Mouse (Mus musculus): ENCODE data around the gene Grik3. TPM values are rescaled to one million over a fixed set of nuclear protein-coding genes. Genes with fewer than 3 reads are reported as not detected.

Grik3 gene
- polyA plus RNA-seq, 1 experiment from 2014 or later: 4.5 TPM

DNA sequence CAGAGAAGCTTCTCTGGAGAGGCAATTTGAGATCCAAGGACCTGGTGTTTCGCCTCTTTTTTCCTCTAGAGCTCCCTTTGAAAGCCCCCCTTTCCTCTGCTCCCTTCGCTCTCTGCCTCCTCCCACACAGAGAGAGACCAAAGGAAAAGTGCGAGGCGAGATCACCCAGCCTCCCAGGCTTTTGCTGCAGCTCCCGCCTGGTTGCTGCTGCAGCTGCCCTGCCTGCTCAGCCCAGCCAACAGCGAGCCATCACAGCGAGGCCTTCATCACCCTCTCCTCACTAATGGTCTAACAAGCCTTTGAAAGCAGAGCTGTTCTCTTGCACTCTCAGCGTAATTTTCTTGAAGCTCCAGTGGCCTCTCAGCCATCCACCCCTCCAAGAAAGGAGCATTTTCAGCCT, 196.6 kb downstream of the Grik3 start:
- Histone ChIP-seq H3K4me1 (ENCODE audit: control insufficient read depth, insufficient read depth, low read length) (no peaks in the 10 kb centered on the region), H3K27ac (replicated peaks; ENCODE audit: low read depth, low read length) (peak overlapping the region; percentile 56; the same call in 1 of the 2 replicates), H3K36me3 (ENCODE audit: control insufficient read depth, insufficient read depth, low read length) (no peaks in the 10 kb centered on the region), H3K9ac (replicated peaks; ENCODE audit: low read length) (no peak overlapping the region), H3K9me3 (ENCODE audit: control insufficient read depth, low read length) (no peaks in the 10 kb centered on the region), H3K4me3 (replicated peaks; ENCODE audit: low read depth, low read length) (no peak overlapping the region), H3K27me3 (ENCODE audit: control insufficient read depth, insufficient read depth, low read length) (no peaks in the 10 kb centered on the region), H3K4me2 (ENCODE audit: low read length) (no peak overlapping the region)
- DNase-seq: peak; percentile 51
- no peak for ATAC-seq (ENCODE audit: low FRiP score, low TSS enrichment)
- 41% methylated on average over 8 of the region's 8 CpGs for WGBS

DNA sequence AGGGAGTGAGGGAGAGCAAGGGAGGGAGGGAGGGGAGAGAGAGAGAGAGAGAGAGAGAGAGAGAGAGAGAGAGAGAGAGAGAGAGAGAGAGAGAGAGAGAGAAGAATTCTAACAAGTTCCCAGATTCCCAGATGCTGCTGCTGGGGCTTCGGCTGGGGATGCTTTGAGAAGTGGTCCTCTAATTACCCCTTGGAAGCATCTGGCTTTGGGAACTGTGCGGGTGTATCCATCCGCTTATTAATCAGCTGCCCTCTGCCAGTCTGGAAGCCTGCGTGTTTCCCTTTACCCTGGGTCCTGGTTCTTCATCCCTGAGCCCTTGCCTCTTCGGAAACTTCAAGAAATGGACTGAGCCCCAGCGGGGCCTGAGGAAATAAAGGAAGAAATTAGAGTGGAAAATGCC, 204.9 kb downstream of the Grik3 start:
- H3K4me3 ChIP-seq (replicated peaks; ENCODE audit: low read depth, low read length): no peak overlapping the region
- DNase-seq: peak; percentile 61
- no peaks in the 10 kb centered on the region for H3K27me3 ChIP-seq (ENCODE audit: control insufficient read depth, insufficient read depth, low read length)
- ATAC-seq (ENCODE audit: low FRiP score, low TSS enrichment): no peak
- H3K9ac ChIP-seq (replicated peaks; ENCODE audit: low read length): no peak overlapping the region
- WGBS: 15% methylated on average over 6 of the region's 6 CpGs
- no peaks in the 10 kb centered on the region for H3K36me3 ChIP-seq (ENCODE audit: control insufficient read depth, insufficient read depth, low read length)
- peaks cover 34% of the 10 kb centered on the region for H3K4me1 ChIP-seq (ENCODE audit: control insufficient read depth, insufficient read depth, low read length)
- peak overlapping the region; percentile 32 for H3K4me2 ChIP-seq (ENCODE audit: low read length)
- no peaks in the 10 kb centered on the region for H3K9me3 ChIP-seq (ENCODE audit: control insufficient read depth, low read length)
- H3K27ac ChIP-seq (replicated peaks; ENCODE audit: low read depth, low read length): peak overlapping the region; percentile 80

DNA sequence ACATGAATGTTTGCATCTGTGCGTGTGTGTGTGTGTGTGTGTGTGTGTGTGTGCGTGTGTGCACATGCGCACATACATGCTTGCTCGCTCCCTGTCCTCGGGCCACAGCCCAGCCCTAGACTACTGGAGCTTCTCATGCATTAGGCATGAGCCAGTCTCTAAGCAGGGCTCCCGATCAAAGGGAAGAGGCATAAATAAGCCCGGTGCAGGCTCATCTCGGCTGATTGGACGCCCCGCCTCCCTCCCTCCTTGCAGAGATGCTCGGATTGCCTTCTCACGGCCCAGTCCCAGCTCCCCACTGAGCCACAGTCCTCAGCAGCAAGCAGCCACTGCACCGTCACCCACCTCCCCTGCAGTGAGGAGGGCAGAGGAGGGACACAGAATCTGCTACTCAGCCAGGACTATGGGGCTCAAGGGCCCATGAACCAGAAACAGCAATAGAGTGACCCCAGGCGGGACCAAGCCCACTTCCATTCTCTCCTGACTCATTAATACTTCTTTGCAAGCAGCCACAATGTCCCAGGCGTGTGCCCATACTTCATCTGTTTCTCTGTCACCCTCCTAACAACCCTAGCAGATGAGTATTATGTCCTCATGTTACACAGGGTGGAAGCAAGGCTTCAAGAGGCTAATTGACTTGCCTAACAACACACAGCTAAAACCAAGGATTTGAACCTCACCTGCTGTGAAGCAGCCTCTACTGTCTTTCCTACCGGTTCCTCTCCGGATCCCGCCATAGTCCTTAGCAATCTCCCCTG, 205.9 kb downstream of the Grik3 start:
- no peaks in the 10 kb centered on the region for H3K36me3 ChIP-seq (ENCODE audit: control insufficient read depth, insufficient read depth, low read length)
- DNase-seq (peak; percentile 90), ATAC-seq (ENCODE audit: low FRiP score, low TSS enrichment) (peak; percentile 96)
- WGBS: 3% methylated on average over 18 of the region's 18 CpGs
- H3K9me3 ChIP-seq (ENCODE audit: control insufficient read depth, low read length): no peaks in the 10 kb centered on the region
- no peak overlapping the region for H3K9ac ChIP-seq (replicated peaks; ENCODE audit: low read length)
- H3K4me3 ChIP-seq (replicated peaks; ENCODE audit: low read depth, low read length): no peak overlapping the region
- peaks cover 36% of the 10 kb centered on the region for H3K4me1 ChIP-seq (ENCODE audit: control insufficient read depth, insufficient read depth, low read length)
- H3K27ac ChIP-seq (replicated peaks; ENCODE audit: low read depth, low read length): peak overlapping the region; percentile 80
- no peaks in the 10 kb centered on the region for H3K27me3 ChIP-seq (ENCODE audit: control insufficient read depth, insufficient read depth, low read length)
- H3K4me2 ChIP-seq (ENCODE audit: low read length): peak overlapping the region; percentile 32

DNA sequence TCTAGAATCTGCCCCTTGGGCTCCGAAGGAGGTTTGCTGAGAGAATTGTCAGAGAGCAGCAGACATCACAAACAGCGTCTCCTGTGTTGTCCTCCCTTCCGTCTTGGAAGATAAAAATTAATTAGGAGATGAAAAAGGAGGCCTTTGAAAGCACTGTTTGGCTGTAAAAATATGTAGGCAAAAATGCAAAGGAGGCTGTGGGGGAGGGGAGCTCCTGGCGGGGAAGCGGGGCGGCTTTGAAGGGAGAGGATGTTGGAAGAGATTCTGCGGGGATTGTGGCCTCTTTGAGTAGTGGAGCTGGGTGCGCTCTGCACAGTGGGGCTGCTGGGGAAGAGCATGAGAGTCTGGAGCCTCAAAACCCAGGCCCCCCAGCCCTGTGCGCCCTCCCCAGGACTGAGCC, 207.1 kb downstream of the Grik3 start:
- 11% methylated on average over 9 of the region's 9 CpGs for WGBS
- Histone ChIP-seq H3K27me3 (ENCODE audit: control insufficient read depth, insufficient read depth, low read length) (no peaks in the 10 kb centered on the region), H3K4me1 (ENCODE audit: control insufficient read depth, insufficient read depth, low read length) (peaks cover 36% of the 10 kb centered on the region), H3K27ac (replicated peaks; ENCODE audit: low read depth, low read length) (peak overlapping the region; percentile 80), H3K36me3 (ENCODE audit: control insufficient read depth, insufficient read depth, low read length) (no peaks in the 10 kb centered on the region), H3K4me3 (replicated peaks; ENCODE audit: low read depth, low read length) (no peak overlapping the region), H3K9me3 (ENCODE audit: control insufficient read depth, low read length) (no peaks in the 10 kb centered on the region), H3K4me2 (ENCODE audit: low read length) (no peak overlapping the region), H3K9ac (replicated peaks; ENCODE audit: low read length) (peak overlapping the region; percentile 36; the same call in 1 of the 2 replicates)
- peak; percentile 78 for DNase-seq
- ATAC-seq (ENCODE audit: low FRiP score, low TSS enrichment): no peak

DNA sequence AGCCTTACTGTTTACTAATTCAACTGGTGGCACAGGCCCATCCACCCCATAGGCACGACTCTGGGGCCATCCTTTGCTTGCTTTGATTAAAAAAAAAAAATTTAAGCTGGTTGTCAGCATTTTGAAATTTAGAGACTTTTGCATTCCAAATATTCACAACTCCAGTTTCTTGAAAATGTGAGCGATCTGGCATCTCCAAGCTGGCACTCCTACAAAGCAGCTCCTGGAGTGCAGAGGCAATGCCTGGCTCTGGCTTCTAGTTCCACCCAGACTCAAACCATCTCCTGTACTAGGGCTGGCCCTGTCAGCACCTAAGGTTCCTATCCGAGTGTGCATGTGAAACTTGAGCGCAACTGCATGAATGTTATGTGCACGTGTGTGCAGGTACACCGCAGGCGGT, 208.6 kb downstream of the Grik3 start:
- Histone ChIP-seq H3K27ac (replicated peaks; ENCODE audit: low read depth, low read length) (no peak overlapping the region), H3K4me1 (ENCODE audit: control insufficient read depth, insufficient read depth, low read length) (peaks cover 41% of the 10 kb centered on the region), H3K9me3 (ENCODE audit: control insufficient read depth, low read length) (no peaks in the 10 kb centered on the region), H3K36me3 (ENCODE audit: control insufficient read depth, insufficient read depth, low read length) (no peaks in the 10 kb centered on the region), H3K4me2 (ENCODE audit: low read length) (no peak overlapping the region), H3K27me3 (ENCODE audit: control insufficient read depth, insufficient read depth, low read length) (no peaks in the 10 kb centered on the region), H3K4me3 (replicated peaks; ENCODE audit: low read depth, low read length) (no peak overlapping the region), H3K9ac (replicated peaks; ENCODE audit: low read length) (no peak overlapping the region)
- ATAC-seq (ENCODE audit: low FRiP score, low TSS enrichment) (no peak), DNase-seq (no peak)
- WGBS: 95% methylated on average over 7 of the region's 7 CpGs

DNA sequence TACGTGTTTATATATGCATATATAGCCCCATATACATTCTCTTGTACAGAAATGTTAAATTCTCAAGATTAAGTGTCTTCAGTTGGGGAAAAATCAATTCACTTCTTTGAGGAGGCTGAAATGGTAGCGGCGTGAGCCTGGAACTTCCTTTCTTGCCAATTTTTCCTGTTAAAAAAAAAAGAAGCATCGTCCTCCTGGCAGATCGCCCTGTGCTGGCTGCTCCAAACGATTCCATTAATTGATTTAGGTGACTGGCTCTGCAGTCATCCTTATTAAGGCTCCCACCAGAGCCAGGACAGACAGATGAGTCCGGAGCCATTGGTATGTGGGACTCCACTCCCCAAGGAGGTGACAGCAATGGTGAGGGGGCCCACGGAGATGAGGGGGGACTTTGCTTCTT, 209.8 kb downstream of the Grik3 start:
- Histone ChIP-seq H3K27ac (replicated peaks; ENCODE audit: low read depth, low read length) (no peak overlapping the region), H3K4me1 (ENCODE audit: control insufficient read depth, insufficient read depth, low read length) (peaks cover 38% of the 10 kb centered on the region), H3K36me3 (ENCODE audit: control insufficient read depth, insufficient read depth, low read length) (no peaks in the 10 kb centered on the region), H3K4me3 (replicated peaks; ENCODE audit: low read depth, low read length) (no peak overlapping the region), H3K27me3 (ENCODE audit: control insufficient read depth, insufficient read depth, low read length) (no peaks in the 10 kb centered on the region), H3K9ac (replicated peaks; ENCODE audit: low read length) (no peak overlapping the region), H3K9me3 (ENCODE audit: control insufficient read depth, low read length) (no peaks in the 10 kb centered on the region), H3K4me2 (ENCODE audit: low read length) (no peak overlapping the region)
- ATAC-seq (ENCODE audit: low FRiP score, low TSS enrichment) (no peak), DNase-seq (peak; percentile 49)
- WGBS: 64% methylated on average over 8 of the region's 8 CpGs

DNA sequence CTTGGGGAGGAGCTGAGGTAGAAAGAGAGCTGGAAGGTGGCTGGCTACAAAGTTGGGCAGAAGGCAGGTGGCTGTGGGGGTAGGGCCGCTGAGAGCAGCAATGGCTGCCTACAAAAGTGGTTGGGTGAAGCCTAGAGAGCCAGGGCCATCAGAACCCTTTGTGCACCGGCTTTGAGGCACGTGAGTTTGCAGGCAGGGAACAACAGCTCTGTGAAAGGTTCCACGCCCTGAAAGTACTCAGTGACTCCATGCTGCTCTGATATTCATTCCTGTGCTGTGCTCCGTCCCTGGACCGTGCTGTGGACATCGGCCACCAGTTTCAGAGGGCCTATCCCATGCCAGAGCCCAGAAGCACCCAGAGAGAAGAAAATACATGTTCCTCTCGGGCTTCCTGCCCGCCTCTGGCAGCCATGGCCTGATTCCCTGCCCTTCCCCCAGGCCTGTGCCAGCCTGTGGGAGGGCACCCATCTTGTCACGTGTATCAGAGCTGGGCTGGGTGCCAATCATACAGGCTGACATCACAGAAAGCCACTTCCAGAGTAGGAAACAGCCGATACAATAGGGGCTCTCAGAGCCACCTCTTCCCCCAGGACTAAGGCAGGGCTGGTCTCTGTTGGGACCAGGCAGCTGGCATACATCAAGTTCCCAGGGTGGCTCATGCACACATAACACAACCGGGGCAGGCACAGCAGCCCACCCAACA, 212.3 kb downstream of the Grik3 start:
- DNase-seq: peak; percentile 80
- H3K9me3 ChIP-seq (ENCODE audit: control insufficient read depth, low read length): no peaks in the 10 kb centered on the region
- WGBS: 67% methylated on average over 12 of the region's 12 CpGs
- no peak overlapping the region for H3K4me2 ChIP-seq (ENCODE audit: low read length)
- peaks cover 2% of the 10 kb centered on the region; the same call in 1 of the 2 replicates for H3K36me3 ChIP-seq (ENCODE audit: control insufficient read depth, insufficient read depth, low read length)
- peak overlapping the region; percentile 15 for H3K27ac ChIP-seq (replicated peaks; ENCODE audit: low read depth, low read length)
- H3K4me1 ChIP-seq (ENCODE audit: control insufficient read depth, insufficient read depth, low read length): peaks cover 17% of the 10 kb centered on the region
- no peak overlapping the region for H3K4me3 ChIP-seq (replicated peaks; ENCODE audit: low read depth, low read length)
- H3K27me3 ChIP-seq (ENCODE audit: control insufficient read depth, insufficient read depth, low read length): no peaks in the 10 kb centered on the region
- no peak overlapping the region for H3K9ac ChIP-seq (replicated peaks; ENCODE audit: low read length)
- ATAC-seq (ENCODE audit: low FRiP score, low TSS enrichment): peak; percentile 73

DNA sequence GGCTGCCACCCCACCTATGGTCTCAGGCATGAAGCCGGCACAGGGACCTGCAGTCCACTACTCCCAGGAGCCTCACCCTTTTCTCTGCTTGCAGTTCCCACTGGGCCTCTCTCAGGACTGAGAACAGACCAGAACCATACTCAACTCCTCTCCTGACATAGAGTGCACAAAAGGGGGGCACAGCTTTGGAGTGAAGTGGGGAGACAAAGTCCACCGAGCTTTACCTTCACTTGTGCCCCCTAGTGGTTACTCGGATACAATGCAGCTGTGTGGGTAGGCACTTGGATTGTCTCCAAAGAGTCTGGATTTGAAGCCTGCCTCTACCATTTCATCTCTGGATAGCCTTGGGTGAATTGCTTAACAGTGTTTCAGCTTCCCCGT, 212.8 kb downstream of the Grik3 start:
- Histone ChIP-seq H3K9ac (replicated peaks; ENCODE audit: low read length) (no peak overlapping the region), H3K4me2 (ENCODE audit: low read length) (no peak overlapping the region), H3K9me3 (ENCODE audit: control insufficient read depth, low read length) (no peaks in the 10 kb centered on the region), H3K4me1 (ENCODE audit: control insufficient read depth, insufficient read depth, low read length) (peaks cover 11% of the 10 kb centered on the region), H3K27me3 (ENCODE audit: control insufficient read depth, insufficient read depth, low read length) (no peaks in the 10 kb centered on the region), H3K27ac (replicated peaks; ENCODE audit: low read depth, low read length) (peak overlapping the region; percentile 15; the same call in 1 of the 2 replicates), H3K4me3 (replicated peaks; ENCODE audit: low read depth, low read length) (no peak overlapping the region), H3K36me3 (ENCODE audit: control insufficient read depth, insufficient read depth, low read length) (peaks cover 4% of the 10 kb centered on the region; the same call in 1 of the 2 replicates)
- DNase-seq (peak; percentile 75), ATAC-seq (ENCODE audit: low FRiP score, low TSS enrichment) (peak; percentile 28; the same call in 1 of the 2 replicates)
- WGBS: 41% methylated on average over 4 of the region's 4 CpGs
